Mouse (Mus musculus) adrenal gland (tissue): ENCODE results near the gene Adgrf1.

Experiments
- intact Hi-C: fragments of 180-260 bp; cut with DNase I; formaldehyde crosslinking; loops from one replicate; pipeline ENCODE4 v1.15.1; 2025

The Adgrf1 gene

GRCm38 (mm10) chr17:43359826-43360619, 89.9 kb downstream of the Adgrf1 start, which contains the start of gene Adgrf5:
Adgrf5 (plus strand) TSS chr17:43360451.
- intact Hi-C loops: no loop called here

- intact Hi-C loops: no loop called here
Measured at GRCm38 (mm10) chr17:43361021-43361420, 90.9 kb downstream of the Adgrf1 start.

- intact Hi-C loops: no loop called here
Measured at GRCm38 (mm10) chr17:43362362-43362761, 92.2 kb downstream of the Adgrf1 start.

- intact Hi-C loops: no loop called here
Measured at GRCm38 (mm10) chr17:43362881-43363280, 92.8 kb downstream of the Adgrf1 start.

- intact Hi-C loops: no loop called here
Measured at GRCm38 (mm10) chr17:43363921-43364320, 93.8 kb downstream of the Adgrf1 start.

GRCm38 (mm10) chr17:43365297-43365696, 95.2 kb downstream of the Adgrf1 start:
- intact Hi-C loops: no loop called here

- intact Hi-C loops: no loop called here
Measured at GRCm38 (mm10) chr17:43366486-43366885, 96.4 kb downstream of the Adgrf1 start.

GRCm38 (mm10) chr17:43368171-43368576, 98.0 kb downstream of the Adgrf1 start:
- intact Hi-C loops: no loop called here

GRCm38 (mm10) chr17:43372604-43373003, 102.5 kb downstream of the Adgrf1 start:
- intact Hi-C loops: no loop called here

GRCm38 (mm10) chr17:43374020-43374419, 103.9 kb downstream of the Adgrf1 start:
- intact Hi-C loops: no loop called here
